Mouse (Mus musculus) adrenal gland, postnatal 25 days (tissue): ENCODE results near the gene Gabarap. TPM values are rescaled to one million over a fixed set of nuclear protein-coding genes. Genes with fewer than 3 reads are reported as not detected.
"Not testable (repeated sequence)": the region's sequence is repeated elsewhere in the genome, so short reads cannot be mapped to it uniquely, and the experiment has no call there.

Source experiments
- DNase-seq: peaks from one replicate; pipeline ENCODE4 v3.0.0; 2021; ENCODE audit warnings: mixed read lengths
- total RNA-seq: library from RNA; stranded (reverse); gene quantifications from 2 replicates; pipeline ENCODE4 v1.2.3, GENCODE M21; 2021

Gene Gabarap
- total RNA-seq, 1 experiment from 2014 or later: 406 TPM

DNA sequence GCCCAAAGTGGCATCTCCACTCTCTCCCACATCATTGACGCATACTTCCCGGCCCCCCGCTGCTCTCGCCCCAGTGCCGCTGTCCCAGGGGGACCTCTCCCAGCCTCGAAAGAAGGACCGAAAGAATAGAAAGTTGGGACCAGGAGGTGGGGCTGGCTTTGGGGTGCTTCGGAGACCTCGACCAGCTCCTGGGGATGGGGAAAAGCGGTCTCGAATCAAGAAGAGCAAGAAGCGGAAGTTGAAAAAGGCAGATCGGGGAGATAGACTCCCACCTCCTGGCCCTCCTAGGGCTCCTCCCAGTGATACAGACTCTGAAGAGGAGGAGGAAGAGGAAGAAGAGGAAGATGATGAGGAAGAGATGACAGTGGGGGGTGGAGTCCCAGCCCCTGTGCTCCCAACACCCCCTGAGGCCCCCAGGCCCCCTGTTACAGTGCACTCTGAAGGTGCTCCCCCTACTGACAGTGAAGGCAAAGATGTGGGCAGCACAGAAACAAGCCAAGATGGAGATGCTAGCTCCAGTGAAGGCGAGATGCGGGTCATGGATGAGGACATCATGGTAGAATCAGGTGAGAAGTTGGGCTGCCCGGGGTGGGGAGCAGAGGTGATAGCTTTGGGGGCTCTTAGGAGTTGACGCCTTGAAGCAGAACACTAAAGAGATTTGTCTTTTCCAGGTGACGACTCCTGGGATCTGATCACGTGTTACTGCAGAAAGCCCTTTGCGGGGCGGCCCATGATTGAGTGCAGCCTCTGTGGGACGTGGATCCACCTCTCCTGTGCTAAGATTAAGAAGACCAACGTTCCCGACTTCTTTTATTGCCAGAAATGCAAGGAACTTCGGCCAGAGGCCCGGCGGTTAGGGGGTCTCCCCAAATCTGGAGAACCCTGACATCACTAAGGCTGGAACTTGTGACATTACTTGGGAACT, 7.9 kb downstream of the Gabarap start:
- no peak for DNase-seq

DNA sequence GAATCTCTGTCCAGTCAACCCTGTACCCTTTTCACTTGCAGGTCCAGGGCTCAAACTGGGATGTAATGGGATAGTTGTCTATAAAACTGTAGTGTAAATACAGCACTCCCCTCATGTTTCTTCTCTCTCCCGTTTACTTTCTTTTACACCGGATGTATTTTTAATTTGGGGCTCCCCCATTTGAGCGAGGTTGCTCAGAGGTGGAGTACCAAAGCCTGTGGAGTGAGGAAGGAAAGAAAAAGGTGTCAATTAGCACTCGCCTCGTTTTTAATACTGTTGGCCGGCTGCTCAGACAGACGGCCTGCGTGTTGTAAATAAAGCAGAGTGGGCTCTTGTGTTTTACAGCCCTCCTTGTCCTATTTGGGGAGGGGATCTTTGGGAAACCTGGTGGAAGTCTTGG, 8.7 kb downstream of the Gabarap start:
- DNase-seq: no peak

DNA sequence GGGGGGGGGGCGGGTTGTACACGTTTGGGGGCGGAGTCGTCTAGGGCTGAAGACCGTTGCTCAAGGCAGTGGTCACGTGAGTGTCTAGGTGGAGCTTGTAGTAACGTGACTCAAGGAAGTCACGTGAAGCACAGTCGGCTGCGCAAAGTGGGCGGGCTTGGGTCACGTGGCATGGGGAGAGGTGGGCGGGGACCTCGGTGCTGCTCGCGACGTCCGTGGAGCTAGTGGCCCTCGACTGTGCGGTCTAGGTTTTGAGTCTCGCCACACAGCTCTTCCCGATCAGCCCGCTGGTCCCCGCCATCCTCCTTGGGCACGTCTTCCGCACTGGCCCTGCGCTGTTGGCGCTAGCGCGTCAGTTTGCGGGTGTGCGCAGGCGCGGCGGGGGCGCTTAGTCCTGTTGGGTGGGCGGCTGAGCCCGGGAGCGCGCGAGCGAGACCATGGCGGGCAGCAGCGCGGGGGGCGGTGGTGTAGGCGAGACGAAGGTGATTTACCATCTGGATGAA, 9.5 kb downstream of the Gabarap start, which contains the start of gene Dvl2:
Gene Dvl2 (plus strand): TSS at position 200 of the 503 bp plus-strand sequence.
- DNase-seq: peak; percentile 92

DNA sequence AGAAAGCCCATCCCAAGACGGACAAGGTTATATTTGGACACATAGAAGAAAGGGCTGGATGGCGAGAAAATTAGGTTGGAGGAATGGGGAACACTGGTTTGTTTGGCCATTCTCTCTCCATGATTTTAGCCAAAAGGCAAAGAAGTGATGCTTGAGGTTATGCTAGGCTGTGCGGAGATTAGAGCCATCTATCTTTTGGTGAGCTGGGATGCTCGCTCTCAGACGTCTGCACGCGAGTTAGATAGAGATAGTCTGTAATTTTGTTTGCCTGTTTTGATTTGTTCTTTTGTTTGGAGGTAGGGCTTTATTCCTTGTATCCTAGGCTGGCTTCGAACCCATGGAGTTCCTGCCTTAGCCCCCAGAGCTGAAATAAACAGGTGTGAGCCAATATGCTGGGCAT, 10.2 kb downstream of the Gabarap start:
- no peak for DNase-seq

DNA sequence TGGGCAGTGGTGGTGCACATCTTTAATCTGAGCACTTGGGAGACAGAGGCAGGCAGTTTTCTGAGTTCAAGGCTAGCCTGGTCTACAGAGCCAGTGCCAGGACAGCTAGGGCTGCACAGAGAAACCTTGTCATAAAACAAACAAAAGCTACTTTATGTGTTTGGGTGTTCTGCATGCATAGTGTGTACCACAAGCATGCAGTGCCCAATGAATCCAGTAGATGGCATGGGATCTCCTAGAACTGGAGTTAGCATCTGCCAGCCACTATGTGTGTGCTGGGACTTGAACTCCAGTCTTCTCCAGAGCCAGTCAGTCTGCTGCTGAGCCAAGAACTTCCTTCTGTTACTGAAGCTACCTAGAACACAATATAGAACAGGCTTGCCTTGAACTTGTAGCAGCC, 10.9 kb downstream of the Gabarap start:
- DNase-seq: no peak

DNA sequence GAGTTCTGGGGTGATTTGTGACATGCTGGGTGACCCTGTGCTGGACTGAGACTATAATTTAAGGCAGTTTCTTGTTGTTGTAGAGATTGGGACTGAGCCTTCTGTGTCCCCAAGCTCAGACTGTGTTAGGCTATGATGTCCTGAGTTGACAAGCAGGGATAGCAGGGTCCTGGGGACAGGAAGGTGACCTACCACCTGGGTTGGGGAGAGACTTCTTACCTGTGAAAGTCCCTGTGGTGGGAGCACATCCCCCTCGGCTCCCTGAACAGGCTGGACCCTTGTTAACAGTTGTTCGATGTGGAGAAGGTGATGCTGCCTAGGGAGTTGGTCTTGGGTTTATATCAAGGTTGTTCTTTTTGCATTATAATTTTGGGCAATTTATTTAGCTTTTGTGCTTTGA, 11.5 kb downstream of the Gabarap start:
- DNase-seq: no peak

DNA sequence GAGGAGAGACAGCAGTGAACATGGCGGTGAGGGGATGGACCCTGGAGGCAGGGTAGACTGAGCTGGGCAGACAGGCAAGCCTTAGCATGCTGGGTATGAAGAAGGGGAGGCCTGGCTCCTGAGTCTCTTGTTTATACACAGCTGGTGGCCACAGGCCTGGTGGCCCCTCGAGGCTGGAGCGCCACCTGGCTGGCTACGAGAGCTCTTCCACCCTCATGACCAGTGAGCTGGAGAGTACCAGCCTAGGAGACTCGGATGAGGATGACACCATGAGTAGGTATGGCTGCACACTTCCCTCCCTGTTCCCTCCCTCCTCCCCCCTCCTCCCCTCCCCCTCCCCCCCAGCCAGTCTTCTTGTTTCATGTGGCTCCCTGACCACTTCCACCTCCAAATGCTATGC, 14.6 kb downstream of the Gabarap start:
- DNase-seq: no peak

DNA sequence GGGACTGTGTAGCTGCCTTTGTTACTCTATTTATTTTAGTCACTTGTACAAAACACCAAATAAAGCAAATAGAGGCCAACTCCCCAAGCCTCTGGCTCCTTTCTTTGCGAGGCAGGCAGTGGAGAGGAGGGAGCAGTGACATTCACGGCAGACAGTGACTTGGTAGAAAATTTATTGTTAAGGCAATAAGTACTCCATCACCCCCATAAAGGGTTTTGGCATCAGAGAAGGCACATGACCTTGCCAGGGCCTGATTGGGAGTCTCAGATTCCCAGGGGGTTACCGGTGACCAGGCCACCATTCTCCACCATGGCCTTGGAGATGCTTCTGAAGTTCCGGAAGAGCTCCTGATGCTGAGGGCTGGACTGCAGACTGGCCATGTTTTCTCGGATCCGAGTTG, 19.1 kb downstream of the Gabarap start:
- no peak for DNase-seq

DNA sequence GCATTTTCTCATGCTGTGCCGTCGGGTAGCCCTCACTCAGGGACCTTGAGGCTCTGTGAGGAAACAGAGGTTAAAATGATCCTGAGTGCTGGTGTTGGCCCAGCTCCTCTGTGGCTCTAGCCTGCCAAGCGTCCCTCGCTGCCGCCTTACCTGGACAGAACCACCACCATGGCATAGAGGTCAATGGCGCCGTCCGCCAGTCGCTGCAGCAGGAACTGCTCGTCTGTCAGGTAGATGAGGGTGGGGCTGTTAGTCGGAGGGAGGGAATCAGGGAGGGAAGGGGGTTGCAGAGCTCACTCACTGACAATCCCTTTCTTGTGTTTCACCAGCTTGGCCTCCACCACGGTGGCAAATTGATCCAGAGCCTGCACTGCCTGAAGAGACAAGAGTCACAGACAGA, 19.6 kb downstream of the Gabarap start:
- DNase-seq: no peak

DNA sequence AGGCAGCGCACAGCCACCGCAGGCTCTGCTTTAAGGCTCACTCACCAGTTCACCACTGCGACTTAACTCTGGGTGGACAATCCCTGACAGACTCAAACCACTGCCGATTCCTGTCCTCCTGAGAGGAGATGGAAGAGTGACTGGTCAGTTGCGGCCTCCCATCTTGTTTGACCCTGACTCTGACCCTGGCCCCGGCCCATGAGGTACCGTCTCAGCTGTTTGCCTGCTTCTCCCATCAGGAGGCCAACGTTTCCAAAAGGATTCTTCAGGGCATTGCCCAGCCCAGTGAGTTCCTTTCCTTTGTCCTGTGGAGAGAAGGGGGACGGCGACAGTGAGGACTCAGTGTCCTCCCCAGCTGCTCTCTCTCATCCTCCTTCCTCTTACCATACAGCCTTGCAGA, 20.0 kb downstream of the Gabarap start:
- no peak for DNase-seq

DNA sequence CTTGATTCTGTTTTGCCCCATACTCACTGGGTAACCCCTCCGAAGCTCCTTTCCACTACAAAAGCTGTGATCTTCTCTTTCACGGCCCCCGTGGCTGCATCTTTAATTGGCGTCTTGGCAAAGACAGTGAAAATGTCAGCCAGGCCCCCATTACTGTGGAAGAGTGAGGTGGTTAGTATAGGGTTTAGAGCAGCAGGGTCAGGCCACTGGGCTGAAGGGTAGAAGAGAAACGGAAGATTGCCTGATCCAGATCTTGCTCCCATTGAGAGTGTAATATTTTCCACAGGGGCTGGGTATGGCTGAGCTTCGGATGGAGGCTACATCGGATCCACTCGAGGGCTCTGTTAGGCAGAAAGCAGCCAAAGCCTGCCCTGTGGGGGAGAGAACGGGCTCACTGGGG, 22.0 kb downstream of the Gabarap start:
- DNase-seq: no peak

DNA sequence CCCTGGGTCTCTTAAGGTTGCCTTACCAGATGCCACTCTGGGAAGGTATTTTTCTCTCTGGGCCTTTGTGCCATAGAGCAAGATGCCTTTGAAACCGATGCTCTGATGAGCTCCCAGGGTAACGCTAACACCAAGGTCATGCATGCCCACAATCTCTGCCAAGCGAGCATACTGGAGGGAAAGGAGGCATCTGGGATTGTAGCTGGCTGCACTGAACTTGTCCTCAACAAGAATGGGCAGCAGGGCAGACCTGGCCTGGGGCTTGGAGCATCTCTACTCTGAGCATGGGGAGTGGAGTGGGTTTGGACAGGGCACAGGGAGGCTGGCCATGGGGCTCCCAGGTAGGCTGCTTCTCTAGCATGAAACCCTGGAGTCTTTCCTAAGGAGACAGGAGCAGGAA, 22.5 kb downstream of the Gabarap start:
- DNase-seq: no peak

DNA sequence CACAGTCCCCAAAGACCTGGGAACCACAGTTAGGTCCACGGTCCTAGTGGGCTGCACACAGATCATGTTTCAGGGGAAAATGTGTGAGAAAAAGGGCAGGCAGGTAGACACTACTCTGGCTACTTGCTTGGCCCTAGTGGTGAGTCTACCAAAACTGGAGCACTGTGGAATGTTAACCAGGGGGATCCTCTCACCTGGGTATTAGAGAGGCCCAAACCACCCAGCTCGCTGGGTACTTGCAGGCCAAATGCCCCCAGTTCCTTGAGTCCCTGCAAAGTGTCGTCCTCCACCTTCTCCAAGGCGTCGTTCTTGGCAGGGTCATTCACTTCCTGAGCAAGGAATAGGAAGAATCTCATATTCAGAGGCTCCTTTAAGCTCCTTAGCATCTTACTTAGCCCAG, 23.1 kb downstream of the Gabarap start:
- DNase-seq: no peak

DNA sequence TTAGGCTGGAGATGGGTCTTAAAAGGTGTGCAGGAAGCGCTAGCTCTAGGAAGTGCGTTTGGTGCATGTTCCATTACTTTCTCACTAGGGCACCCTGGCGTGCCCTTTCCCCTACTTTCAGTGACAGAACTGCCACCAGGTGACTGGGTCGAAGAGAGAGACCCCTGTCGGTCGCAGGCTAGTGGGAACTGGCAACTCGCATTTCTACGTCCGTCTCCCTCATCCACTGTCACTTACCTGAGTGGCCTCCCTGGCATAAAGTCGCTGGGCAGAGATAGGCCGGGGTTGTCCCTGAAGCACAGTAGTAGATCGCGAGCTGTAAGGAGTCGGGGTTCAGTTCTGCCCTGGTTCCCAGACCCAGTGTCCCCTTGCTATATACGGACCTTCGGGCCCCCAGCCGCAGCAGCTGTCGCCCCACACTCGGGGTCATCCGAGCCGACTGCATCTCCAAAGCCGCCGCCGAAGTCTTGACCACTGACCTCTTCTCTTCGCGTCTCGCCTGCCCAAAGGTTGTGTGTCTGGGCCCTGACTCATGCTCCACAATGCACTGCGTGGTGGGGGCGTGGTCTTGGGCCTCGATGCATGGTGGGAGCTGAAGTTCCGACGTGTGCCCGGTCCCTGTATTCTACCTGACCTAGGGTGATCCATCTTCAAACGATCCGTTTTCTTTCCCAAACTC, 24.1 kb downstream of the Gabarap start, which contains the start of gene Acadvl:
Gene Acadvl (minus strand): TSS at position 532 of the 679 bp plus-strand sequence.
- peak; percentile 90 for DNase-seq

DNA sequence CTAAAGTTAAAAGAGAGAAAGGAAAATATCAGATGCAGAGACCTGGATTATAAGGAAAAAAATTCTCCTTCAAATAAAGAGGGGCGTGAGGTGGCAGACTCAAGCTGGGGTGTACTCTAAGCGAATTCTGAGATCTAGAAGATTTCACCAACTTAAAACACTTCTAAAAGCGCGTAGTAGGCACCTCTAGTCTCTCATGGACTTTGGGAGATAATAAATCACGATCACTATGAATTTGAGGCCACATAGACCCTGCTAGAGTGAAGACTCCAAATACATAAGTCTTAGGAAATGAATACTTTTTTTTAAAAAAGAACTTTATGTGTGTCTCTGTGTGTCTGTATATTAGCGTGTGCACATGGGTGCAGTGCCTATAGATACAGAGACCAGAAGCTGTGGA, 24.7 kb downstream of the Gabarap start:
- no peak for DNase-seq

DNA sequence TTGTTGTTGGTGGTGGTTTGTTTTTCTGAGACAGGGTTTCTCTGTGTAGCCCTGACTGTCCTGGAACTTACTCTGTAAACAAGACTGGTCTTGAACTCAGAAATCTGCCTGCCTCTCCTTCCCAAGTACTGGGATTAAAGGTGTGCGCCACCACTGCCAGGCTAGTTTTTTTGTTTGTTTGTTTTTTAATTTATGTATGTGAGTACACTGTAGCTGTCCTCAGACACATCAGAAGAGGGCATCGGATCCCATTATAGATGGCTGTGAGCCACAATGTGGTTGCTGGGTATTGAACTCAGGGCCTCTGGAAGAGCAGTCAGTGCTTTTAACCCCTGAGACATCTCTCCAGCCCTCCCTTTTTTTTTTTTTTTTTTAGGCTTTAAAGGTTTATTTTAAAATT, 25.2 kb downstream of the Gabarap start:
- DNase-seq: not testable (repeated sequence)

DNA sequence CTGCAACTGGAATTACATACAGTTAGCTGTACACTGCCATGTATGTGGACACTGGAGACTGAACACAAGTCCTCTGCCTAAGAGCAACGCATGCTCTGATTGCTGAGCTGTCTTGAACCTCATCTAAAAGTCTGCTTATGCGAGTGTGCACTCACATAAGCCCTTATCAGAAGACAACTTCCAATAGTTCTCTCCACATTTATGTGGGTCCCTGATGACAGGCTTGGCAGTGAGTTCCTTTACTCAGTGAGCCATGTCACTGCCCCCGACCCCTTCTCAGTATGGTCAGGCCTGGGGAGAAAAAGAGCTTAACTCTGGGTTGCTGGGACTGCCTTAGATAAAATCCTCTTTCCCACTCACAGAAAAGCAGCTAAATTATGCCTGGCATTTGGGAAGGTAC, 25.7 kb downstream of the Gabarap start, which contains the start of gene Dlg4:
Gene Dlg4 (plus strand): TSS at position 274 of the 400 bp plus-strand sequence.
- no peak for DNase-seq

DNA sequence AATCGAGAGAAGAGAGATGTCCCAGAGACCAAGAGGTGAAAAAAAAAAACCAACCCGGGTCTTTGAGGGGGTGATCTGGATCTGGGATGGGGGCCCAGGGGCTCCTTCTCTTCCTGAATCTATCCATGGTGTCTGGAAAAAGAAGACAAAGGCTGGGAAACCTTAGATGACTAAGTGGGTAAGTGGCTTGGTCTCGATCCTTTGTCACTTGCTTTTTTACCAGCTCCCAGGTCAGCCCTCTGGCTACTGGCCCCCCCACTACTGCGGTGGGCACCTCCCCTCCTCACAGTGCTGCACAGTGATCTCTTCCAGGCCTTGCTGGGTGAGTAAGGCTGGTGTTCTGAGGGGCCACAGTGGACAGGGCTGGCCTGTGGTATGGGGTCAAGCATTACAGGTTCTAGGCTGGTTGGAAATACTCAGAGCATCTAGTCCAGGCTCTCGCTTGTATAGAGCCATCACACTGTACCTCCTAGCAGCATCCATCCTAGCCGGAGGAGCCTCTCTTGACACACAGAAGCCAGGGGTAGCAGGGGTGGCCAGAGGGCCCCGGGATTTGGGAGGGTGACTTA, 26.3 kb downstream of the Gabarap start:
- DNase-seq: no peak

DNA sequence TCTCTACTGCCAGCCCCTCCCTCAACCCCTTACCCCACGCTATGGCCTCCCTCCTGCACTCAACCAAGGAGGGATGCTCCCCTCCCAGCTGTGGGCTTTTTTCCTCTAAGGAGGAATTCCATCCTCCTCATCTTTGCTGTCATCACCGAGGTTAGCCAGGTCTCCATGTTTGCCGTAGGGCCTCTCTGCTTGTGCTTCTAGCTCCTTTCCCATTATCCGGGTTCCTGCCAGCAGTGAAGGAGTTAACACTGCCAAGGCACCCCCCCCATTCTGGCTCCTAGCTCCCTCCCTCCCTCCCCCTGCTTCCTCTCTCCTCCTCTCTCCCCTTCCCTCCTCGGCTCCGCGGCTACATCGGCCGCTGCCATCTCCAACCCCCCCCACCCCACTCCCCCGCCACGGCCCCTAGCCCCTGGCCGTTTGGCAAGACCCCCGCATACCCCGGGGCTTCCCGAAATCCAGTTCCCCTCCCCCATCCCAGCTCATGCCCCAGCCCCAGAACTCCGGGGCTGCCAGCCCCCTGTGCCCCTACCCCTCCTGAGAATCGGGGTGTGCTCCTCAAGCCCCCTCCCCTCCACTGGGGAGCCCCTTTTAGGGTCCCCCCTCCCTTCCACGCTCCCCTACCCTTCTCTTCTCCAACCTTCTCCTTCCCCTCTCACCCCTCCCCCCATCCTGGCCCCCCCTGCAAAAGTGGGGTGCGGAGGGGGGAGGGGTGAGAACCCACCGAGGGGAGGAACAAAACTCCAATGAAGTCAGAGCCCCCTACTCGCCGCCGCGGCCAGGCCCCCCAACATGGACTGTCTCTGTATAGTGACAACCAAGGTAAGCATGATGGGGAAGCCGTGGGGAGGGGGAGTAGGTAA, 27.4 kb downstream of the Gabarap start:
- peak; percentile 47 for DNase-seq

DNA sequence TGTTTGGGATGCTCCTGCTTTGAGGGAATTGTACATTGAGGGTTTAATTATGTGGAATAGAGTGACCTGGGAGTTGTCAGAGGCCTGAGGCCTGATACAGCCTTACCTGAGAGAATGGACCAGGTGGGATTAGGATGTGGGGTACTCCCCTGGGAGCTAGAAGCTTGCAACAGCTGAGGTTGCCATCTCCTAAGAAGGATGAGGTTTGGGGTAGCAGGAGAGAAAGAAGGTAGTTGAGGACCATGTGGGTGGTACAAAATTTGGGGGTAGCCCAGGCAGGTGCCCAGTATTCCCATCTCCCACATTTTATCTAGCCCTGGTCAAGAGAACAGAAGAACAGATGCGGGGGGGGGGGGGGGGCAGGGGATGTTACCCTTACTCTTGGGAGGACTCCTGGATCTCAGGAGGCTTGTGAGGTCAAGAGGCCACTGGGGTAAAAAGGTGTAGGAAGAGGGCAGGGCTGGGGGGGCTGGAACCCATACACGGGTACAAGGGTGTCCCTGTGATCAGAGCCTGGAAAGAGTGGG, 28.6 kb downstream of the Gabarap start:
- DNase-seq: no peak

DNA sequence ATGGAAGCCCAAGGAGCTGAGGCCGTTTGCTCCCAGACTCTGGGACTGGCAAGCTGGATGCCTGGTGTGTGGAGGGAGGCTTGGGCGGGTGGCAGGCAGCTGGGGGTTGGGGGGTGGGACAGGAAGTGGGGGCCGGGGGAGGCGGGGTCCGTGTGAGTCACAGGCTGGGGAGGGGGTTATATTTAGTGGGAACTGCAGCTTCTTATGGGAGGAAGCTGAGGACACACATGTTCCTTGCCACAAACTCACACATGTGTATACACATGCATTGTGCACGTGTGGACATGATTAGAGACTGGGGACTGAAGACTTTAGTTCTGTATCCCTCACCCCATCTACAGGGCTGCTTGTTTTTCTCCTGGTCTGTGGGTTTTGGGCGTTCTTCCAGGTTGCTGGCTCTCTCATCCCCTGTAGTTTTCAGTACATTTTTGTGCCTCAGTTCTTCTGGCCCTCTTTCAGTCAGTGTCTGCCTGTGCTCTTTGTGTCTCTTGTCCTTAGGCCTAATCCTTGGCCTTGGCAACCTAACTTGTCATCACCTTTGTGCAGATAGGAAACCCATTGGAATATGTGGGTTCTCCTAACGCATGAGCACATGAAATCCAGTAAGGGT, 29.2 kb downstream of the Gabarap start:
- DNase-seq: no peak
